Mouse (Mus musculus) ES-E14 (cell line): Measurements from ENCODE around the gene Sec14l4. TPM values are rescaled to one million over a fixed set of nuclear protein-coding genes. Genes with fewer than 3 reads are reported as not detected.

Experiments used
- DNase-seq: peaks from one replicate; pipeline ENCODE4 v3.0.0-alpha.2; 2013; ENCODE audit warnings: low read depth, low spot score
- H3K27ac ChIP-seq: 2 replicates; pipeline ENCODE4 v1.5.1; 2012; ENCODE audit warnings: low read depth, mild to moderate bottlenecking, low read length, moderate library complexity, mixed read lengths; ENCODE audit not compliant: poor library complexity, insufficient read depth, severe bottlenecking
- H3K36me3 ChIP-seq: 2 replicates; pipeline ENCODE4 v1.6.1; 2012; ENCODE audit warnings: mild to moderate bottlenecking, low read length, moderate library complexity, mixed read lengths; ENCODE audit not compliant: control insufficient read depth, poor library complexity, insufficient read depth, severe bottlenecking
- H3K4me1 ChIP-seq, 2 experiments: fragments of 150-350 bp in 1 of 2; sonication (generic) in 1 of 2; 2 replicates each; pipeline ENCODE4 v1.6.1; 2012; ENCODE audit warnings: low read length in 2 of 2, mild to moderate bottlenecking in 1 of 2, mixed read lengths in 1 of 2; ENCODE audit not compliant: control insufficient read depth in 2 of 2, insufficient read depth in 2 of 2, poor library complexity in 1 of 2
- H3K4me3 ChIP-seq, 2 experiments: fragments of 150-350 bp in 1 of 2; sonication (generic) in 1 of 2; 2 replicates each; pipeline ENCODE4 v1.5.1; 2012; ENCODE audit warnings: low read length in 2 of 2, low read depth in 1 of 2, mild to moderate bottlenecking in 1 of 2, mixed read lengths in 1 of 2; ENCODE audit not compliant: insufficient read depth in 1 of 2, poor library complexity in 1 of 2, severe bottlenecking in 1 of 2
- H3K9ac ChIP-seq: 2 replicates; pipeline ENCODE4 v1.6.1; 2012; ENCODE audit warnings: low read depth, mild to moderate bottlenecking, low read length, mixed read lengths; ENCODE audit not compliant: poor library complexity, insufficient read depth, severe bottlenecking
- H3K9me3 ChIP-seq: fragments of 150-350 bp; sonication (generic); 2 replicates; pipeline ENCODE4 v1.6.1; 2012; ENCODE audit warnings: low read depth, mild to moderate bottlenecking, low read length; ENCODE audit not compliant: control insufficient read depth, insufficient read depth
- CHD2 ChIP-seq: IDR thresholded peaks from 2 replicates; pipeline ENCODE4 v1.6.1; 2014; ENCODE audit warnings: mild to moderate bottlenecking, low read depth, low read length, inconsistent platforms
- HCFC1 ChIP-seq: IDR thresholded peaks from 2 replicates; pipeline ENCODE4 v1.6.1; 2012; ENCODE audit warnings: low read length, inconsistent platforms, borderline replicate concordance; ENCODE audit not compliant: insufficient read depth
- MAFK ChIP-seq: IDR thresholded peaks from 2 replicates; pipeline ENCODE4 v1.6.1; 2014; ENCODE audit warnings: mild to moderate bottlenecking, low read depth, low read length, inconsistent platforms; ENCODE audit not compliant: insufficient read depth
- ZC3H11A ChIP-seq: IDR thresholded peaks from 2 replicates; pipeline ENCODE4 v1.6.1; 2012; ENCODE audit warnings: low read depth, mild to moderate bottlenecking, inconsistent platforms, low read length, borderline replicate concordance
- ZNF384 ChIP-seq: IDR thresholded peaks from 2 replicates; pipeline ENCODE4 v1.6.1; 2012; ENCODE audit warnings: low read depth, low read length, inconsistent platforms
- in situ Hi-C, 2 experiments: fragments of 600-800 bp; cut with MboI; formaldehyde crosslinking; loops; one replicate each; pipeline ENCODE4 v1.15.1; 2025; ENCODE audit warnings: low sequenced_read_pairs in 2 of 2, inconsistent platforms in 1 of 2; ENCODE audit not compliant: unreplicated experiment in 2 of 2
- total RNA-seq: library from RNA; depleted of rRNA; stranded (reverse); fragments of 300-350 nt; gene quantifications from 2 replicates; pipeline ENCODE4 v1.2.3, GENCODE M21; 2012

Gene Sec14l4
- total RNA-seq, 1 experiment = 0.94 TPM

- no peaks in the 10 kb centered on the region for H3K9me3 ChIP-seq
- H3K36me3 ChIP-seq = no peaks in the 10 kb centered on the region; the same call in 1 of the 2 replicates
- TF ChIP-seq HCFC1 (no peak), MAFK (no peak), CHD2 (no peak), ZNF384 (no peak), ZC3H11A (no peak)
- no peak for DNase-seq
- no peak overlapping the region for H3K4me3 ChIP-seq
- H3K4me1 ChIP-seq = peaks cover 5 to 15% of the 10 kb centered on the region in 2 experiments; a peak in 2 of 4 replicates
- H3K27ac ChIP-seq = no peak overlapping the region
- H3K9ac ChIP-seq = no peak overlapping the region
- in situ Hi-C loops = no loop called here
Measured at GRCm38 (mm10) chr11:4035916-4036315, 4.7 kb downstream of the Sec14l4 start.

- H3K9ac ChIP-seq = no peak overlapping the region
- no peak for DNase-seq
- H3K4me3 ChIP-seq = no peak overlapping the region
- no peaks in the 10 kb centered on the region for H3K9me3 ChIP-seq
- H3K36me3 ChIP-seq = no peaks in the 10 kb centered on the region; the same call in 1 of the 2 replicates
- no peak for TF ChIP-seq HCFC1
- no peak for TF ChIP-seq ZNF384
- no peak for TF ChIP-seq CHD2
- TF ChIP-seq MAFK = no peak
- TF ChIP-seq ZC3H11A = no peak
- in situ Hi-C loops = no loop called here
- H3K27ac ChIP-seq = no peak overlapping the region
- peaks cover 5 to 10% of the 10 kb centered on the region in 2 experiments; a peak in 2 of 4 replicates for H3K4me1 ChIP-seq
Measured at GRCm38 (mm10) chr11:4036365-4037084, 5.3 kb downstream of the Sec14l4 start.

GRCm38 (mm10) chr11:4039951-4040350 is 8.7 kb downstream of the Sec14l4 start:
- Histone ChIP-seq H3K36me3 (no peaks in the 10 kb centered on the region; the same call in 1 of the 2 replicates), H3K9ac (no peak overlapping the region), H3K27ac (no peak overlapping the region), H3K9me3 (no peaks in the 10 kb centered on the region), H3K4me3 (no peak overlapping the region), H3K4me1 (peaks cover 3 to 6% of the 10 kb centered on the region in 2 experiments; a peak in 2 of 4 replicates)
- TF ChIP-seq HCFC1 = no peak
- no peak for TF ChIP-seq ZC3H11A
- no peak for TF ChIP-seq CHD2
- no peak for TF ChIP-seq ZNF384
- TF ChIP-seq MAFK = no peak
- no peak for DNase-seq
- in situ Hi-C loops = no loop called here

- DNase-seq = no peak
- in situ Hi-C loops = no loop called here
- no peaks in the 10 kb centered on the region; the same call in 1 of the 2 replicates for H3K36me3 ChIP-seq
- no peaks in the 10 kb centered on the region for H3K9me3 ChIP-seq
- H3K4me3 ChIP-seq = no peak overlapping the region
- no peak overlapping the region for H3K9ac ChIP-seq
- TF ChIP-seq ZC3H11A (no peak), HCFC1 (no peak), MAFK (no peak), CHD2 (no peak), ZNF384 (no peak)
- H3K4me1 ChIP-seq = no peaks in the 10 kb centered on the region
- H3K27ac ChIP-seq = no peak overlapping the region
Measured at GRCm38 (mm10) chr11:4041123-4041625, 9.9 kb downstream of the Sec14l4 start.
